Comparison of ENCODE assay signal across 7 mouse cellular contexts in genomic region chr15:6570876-6571275, GRCm38 (mm10). TPM values are rescaled to one million over a fixed set of nuclear protein-coding genes. Genes with fewer than 3 reads are reported as not detected.
A peak's percentile ranks its signal among the peaks of the same experiment; 100 is the strongest.
DNase-seq lines count a peak whose midpoint lies in the region; ATAC-seq lines count a peak whose summit lies in the region.

No protein-coding gene starts in this region.

- H3K9me3 ChIP-seq in forebrain, embryonic 12.5 days = no peaks in the 10 kb centered on the region

- no peaks in the 10 kb centered on the region for H3K27me3 ChIP-seq in forebrain, embryonic 12.5 days

- no peak overlapping the region for H3K27ac ChIP-seq in forebrain, embryonic 12.5 days

- 6% methylated on average over 7 of the region's 7 CpGs for WGBS in forebrain, embryonic 12.5 days

- H3K36me3 ChIP-seq in forebrain, embryonic 12.5 days (replicated peaks) = no peaks in the 10 kb centered on the region

- no peaks in the 10 kb centered on the region for H3K4me1 ChIP-seq in forebrain, embryonic 12.5 days

- peak; percentile 61 for DNase-seq in R1 (ENCODE audit: low read depth, low spot score)
- peak; percentile 48 for DNase-seq in c-Kit-positive CD71-positive TER-119-negative erythroid progenitor cells, embryonic 14.5 days (ENCODE audit: low read depth)
- DNase-seq in heart, postnatal 4 days = peak; percentile 76
- peak; percentile 44 to 85 for DNase-seq in layer of hippocampus, adult 18-20 months (ENCODE audit: low spot score in 2 of 2)
- peak; percentile 71 for DNase-seq in lung, postnatal 14 days
- DNase-seq in retina, postnatal 7 days (ENCODE audit: low read depth, low spot score) = peak; percentile 57

- no peak overlapping the region for H3K4me2 ChIP-seq in forebrain, embryonic 12.5 days

- no peak overlapping the region for H3K4me3 ChIP-seq in forebrain, embryonic 12.5 days (replicated peaks)

- H3K9ac ChIP-seq in forebrain, embryonic 12.5 days = no peak overlapping the region

- ATAC-seq in forebrain, embryonic 12.5 days (ENCODE audit: low FRiP score) = peak; percentile 84; the same call in 1 of the 2 replicates

RNA-seq across cellular contexts. Expression of gene Fyb, which starts 48.2 kb away (rescaled TPM):
- 3.2 and 4.2 TPM in 2 replicates for polyA plus RNA-seq in forebrain, embryonic 12.5 days (2016; fragmentation: Nextera tagmentation; extraction: Ambion mirVana)
- 10 to 100 TPM in 1 of 2 experiments, 1 to 10 TPM in 1; 6.1 to 24.8 TPM for total RNA-seq in heart, postnatal 4 days (2021)
- 1 to 10 TPM; 4.2 to 6.4 TPM for total RNA-seq in layer of hippocampus, adult 18-20 months (2021)
